Mouse (Mus musculus) heart, embryonic 15.5 days (tissue): ENCODE data around the gene Rundc3a. TPM values are rescaled to one million over a fixed set of nuclear protein-coding genes. Genes with fewer than 3 reads are reported as not detected.
A peak's percentile ranks its signal among the peaks of the same experiment; 100 is the strongest.

Source experiments
- ATAC-seq: fragments of 200-750 bp; cut with Nextera tagmentation; replicated peaks from 2 replicates; pipeline ENCODE4 v1.8.0; 2017; ENCODE audit warnings: low read depth, moderate TSS enrichment; ENCODE audit not compliant: insufficient number of reproducible peaks, insufficient read depth, low FRiP score
- H3K27ac ChIP-seq: fragments of 300-500 bp; sonication (generic); 2 replicates; pipeline ENCODE4 v1.5.1; 2015; ENCODE audit warnings: mild to moderate bottlenecking, inconsistent platforms
- H3K27me3 ChIP-seq: fragments of 300-500 bp; sonication (generic); 2 replicates; pipeline ENCODE4 v1.6.1; 2015; ENCODE audit warnings: inconsistent platforms
- H3K36me3 ChIP-seq: fragments of 300-500 bp; sonication (generic); 2 replicates; pipeline ENCODE4 v1.6.1; 2015; ENCODE audit warnings: mild to moderate bottlenecking, inconsistent platforms
- H3K4me1 ChIP-seq: fragments of 300-500 bp; sonication (generic); replicated peaks from 2 replicates; pipeline ENCODE4 v1.6.1; 2015; ENCODE audit warnings: inconsistent platforms
- H3K4me2 ChIP-seq: fragments of 300-500 bp; sonication (generic); 2 replicates; pipeline ENCODE4 v1.6.1; 2015; ENCODE audit warnings: inconsistent platforms, mild to moderate bottlenecking, moderate library complexity
- H3K4me3 ChIP-seq: fragments of 300-500 bp; sonication (generic); 2 replicates; pipeline ENCODE4 v1.5.1; 2015; ENCODE audit warnings: mild to moderate bottlenecking, inconsistent platforms
- H3K9ac ChIP-seq: fragments of 300-500 bp; sonication (generic); 2 replicates; pipeline ENCODE4 v1.6.1; 2015; ENCODE audit warnings: mild to moderate bottlenecking, inconsistent platforms
- H3K9me3 ChIP-seq: fragments of 300-500 bp; sonication (generic); replicated peaks from 2 replicates; pipeline ENCODE4 v1.6.1; 2016; ENCODE audit warnings: inconsistent platforms
- WGBS: fragments of 180-500 bp; shearing (Covaris S2); methylation state at CpG from one replicate; pipeline ENCODE4 v1.1.7; 2015; ENCODE audit warnings: mixed read lengths; 5-methylcytosine and 5-hydroxymethylcytosine counted together
- polyA plus RNA-seq: library from polyadenylated mRNA; unstranded; fragments of >200 nt; fragmentation: Nextera tagmentation; extraction: Ambion mirVana; gene quantifications from 2 replicates; pipeline ENCODE4 v1.2.1, GENCODE M21; 2015

The Rundc3a gene
- polyA plus RNA-seq, 1 experiment from 2014 or later: 0.64 TPM

DNA sequence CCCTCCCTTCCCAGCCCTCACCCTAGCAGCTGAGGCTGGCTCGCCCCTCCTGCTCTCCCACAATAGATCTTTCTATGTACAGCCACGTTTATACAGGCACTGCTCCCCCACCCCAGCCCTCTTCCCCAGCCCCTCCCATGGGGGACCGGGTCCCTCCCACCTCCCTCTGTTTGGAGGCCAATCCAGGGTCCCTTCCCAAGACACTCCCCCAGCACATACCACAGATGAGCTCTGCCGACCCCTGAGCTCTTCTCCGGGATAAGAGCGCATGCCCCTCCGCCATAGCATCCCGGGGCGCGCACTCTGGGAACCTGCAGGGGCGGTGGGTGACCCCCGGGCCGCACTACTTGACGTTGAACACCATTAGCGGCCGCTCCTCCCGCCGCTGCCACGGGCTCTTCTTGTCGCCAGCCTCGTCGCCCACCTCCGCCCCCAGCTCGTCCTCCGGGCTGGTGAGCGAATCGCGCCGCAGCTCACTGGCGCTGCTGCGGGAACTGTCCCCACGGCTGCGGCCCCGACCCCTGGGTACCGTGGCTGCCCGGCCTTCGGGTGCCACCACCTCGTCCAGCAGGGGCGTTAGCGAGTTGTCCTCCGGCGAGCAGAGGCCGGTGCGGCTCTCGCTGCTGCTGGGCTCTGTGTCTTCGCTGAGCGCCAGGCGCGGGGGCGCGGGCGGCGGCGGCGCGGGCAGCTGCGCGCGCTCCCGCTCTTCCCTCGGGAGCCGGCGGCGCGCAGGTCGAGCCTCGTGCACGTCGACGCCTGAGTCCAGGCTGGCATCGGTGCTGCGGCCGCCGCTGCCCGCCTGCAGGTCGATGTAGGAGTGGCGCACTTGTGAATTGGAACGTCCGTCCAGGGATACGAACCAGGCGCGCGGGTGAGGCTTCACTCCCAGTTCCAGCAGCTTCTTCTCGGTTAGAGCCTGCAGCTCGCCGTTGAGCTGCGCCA is 44.2 kb downstream of the Rundc3a start:
- H3K27ac ChIP-seq: peak overlapping the region; percentile 39
- H3K27me3 ChIP-seq: peaks cover 4% of the 10 kb centered on the region; the same call in 1 of the 2 replicates
- peaks cover 55% of the 10 kb centered on the region for H3K4me1 ChIP-seq
- WGBS: 8% methylated on average over 87 of the region's 87 CpGs
- peak overlapping the region; percentile 94 for H3K4me2 ChIP-seq
- no peaks in the 10 kb centered on the region for H3K9me3 ChIP-seq
- H3K36me3 ChIP-seq: peaks cover 50% of the 10 kb centered on the region; the same call in 1 of the 2 replicates
- H3K9ac ChIP-seq: peak overlapping the region; percentile 67
- peak; percentile 50 for ATAC-seq
- peak overlapping the region; percentile 51 for H3K4me3 ChIP-seq

DNA sequence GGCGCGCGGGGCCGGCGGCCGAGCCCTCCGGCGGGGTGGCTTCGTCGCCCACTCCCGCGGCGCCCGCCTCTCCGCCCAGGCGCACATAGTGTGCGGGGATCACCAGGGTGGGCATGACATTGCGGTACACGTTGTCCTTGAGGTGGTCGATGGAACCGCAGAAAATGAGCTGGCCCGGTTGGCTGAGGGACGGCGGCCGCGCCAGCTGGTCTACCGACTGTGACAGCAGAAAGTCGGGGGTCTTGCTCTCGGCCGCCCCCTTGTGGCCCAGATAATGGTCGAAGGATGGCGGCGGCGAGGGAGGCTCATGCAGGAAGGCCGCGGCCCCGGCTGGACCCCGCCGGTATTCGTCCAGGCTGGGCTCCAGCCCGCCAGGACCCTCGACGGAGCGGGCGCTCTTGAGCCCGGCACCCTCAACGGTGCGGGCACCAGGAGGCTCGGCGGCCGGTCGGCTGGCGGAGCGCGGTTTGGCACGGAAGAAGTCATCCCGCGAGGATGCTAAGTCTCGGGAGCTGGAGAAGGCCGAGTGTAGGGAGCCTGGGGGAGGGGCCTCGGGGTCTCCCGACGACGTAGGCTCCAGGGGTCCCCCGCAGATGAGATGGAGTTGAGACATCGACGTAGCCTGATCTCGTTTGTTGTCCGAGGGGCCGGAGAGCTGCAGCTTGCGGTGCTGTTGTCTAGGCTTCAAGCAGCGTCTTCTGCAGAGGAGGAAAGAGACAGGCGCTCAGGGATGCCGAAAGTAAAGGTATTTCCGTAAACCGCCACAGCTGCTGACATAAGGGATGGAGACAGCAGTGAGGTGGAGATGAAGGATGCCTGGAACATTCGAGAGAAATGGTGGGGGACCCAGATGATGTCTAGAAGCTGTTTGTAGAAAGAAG is 45.2 kb downstream of the Rundc3a start:
- Histone ChIP-seq H3K27me3 (peaks cover 4% of the 10 kb centered on the region; the same call in 1 of the 2 replicates), H3K9me3 (no peaks in the 10 kb centered on the region), H3K36me3 (peaks cover 55% of the 10 kb centered on the region; the same call in 1 of the 2 replicates), H3K4me1 (peaks cover 46% of the 10 kb centered on the region), H3K4me3 (peak overlapping the region; percentile 51), H3K27ac (peak overlapping the region; percentile 39; the same call in 1 of the 2 replicates), H3K4me2 (peak overlapping the region; percentile 94), H3K9ac (peak overlapping the region; percentile 67)
- WGBS: 16% methylated on average over 77 of the region's 77 CpGs
- ATAC-seq: peak; percentile 56

DNA sequence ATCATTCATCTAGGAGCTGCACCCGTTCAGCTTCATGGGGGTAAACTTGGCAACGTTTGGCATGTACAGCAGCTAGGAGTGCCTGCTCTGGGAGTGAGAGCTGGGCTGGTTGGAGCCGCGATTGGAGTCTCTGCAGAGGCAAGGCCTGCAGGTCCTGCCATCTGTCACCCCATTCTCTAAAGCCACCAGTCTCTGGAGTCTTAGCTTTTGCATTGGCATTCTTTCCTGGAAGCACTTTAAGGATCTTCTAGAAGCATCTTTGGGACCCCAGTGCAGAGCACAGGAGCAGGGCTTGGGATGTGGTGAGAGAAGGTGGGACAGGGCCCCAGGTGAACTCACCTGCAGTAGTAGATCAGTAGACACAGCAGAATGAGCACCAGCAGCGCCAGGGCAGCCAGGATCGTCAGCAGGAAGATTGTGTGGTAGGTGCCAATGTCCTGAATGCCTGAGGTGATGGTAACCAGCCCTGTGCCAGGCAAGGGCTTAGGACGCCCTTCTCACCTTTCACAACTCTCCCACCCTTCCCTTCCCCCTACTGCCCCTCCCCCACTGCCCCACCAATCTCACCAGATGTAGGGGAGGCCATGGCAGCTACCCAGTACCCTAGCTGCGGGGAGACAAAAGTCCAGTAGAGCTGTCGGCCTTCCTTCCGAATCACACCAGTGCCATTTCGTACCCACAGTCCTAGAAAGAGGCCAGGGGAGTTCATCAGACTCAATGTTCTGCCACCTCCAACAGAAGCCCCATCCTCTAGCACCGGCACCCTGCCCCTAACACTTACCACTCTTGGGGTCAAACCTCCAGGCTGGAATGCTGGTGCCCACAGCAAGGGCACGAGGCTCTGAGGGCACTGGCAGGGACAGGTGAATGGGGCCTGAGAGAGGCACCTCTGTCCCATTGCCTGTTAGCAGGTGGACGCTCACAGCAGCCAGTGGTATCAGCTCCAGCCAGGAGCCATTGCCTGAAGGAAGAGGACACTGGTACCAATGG is 46.2 kb downstream of the Rundc3a start:
- H3K36me3 ChIP-seq: peaks cover 55% of the 10 kb centered on the region; the same call in 1 of the 2 replicates

DNA sequence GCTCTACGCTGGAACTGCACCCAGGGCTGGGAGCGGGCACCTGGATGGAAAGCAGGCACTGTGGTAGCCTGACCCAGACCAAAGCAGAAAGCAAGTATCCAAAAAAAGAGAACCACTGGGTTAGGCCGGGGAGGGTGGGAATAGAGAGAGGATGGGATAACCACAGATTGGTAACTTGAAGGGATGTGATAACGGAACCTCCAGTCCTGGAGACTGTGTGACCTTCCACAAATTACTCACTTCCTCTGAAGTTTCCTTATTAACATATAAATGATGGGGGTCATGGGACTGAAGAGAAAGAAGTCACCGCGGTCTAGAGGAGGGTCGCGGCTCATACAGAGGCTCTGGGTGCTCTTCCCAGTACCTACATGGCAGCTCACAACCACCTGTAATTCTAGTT is 47.1 kb downstream of the Rundc3a start:
- Histone ChIP-seq H3K4me3 (no peak overlapping the region), H3K4me1 (peaks cover 58% of the 10 kb centered on the region), H3K36me3 (peaks cover 47% of the 10 kb centered on the region; the same call in 1 of the 2 replicates), H3K9ac (no peak overlapping the region), H3K4me2 (no peak overlapping the region), H3K9me3 (no peaks in the 10 kb centered on the region), H3K27ac (no peak overlapping the region), H3K27me3 (peaks cover 4% of the 10 kb centered on the region; the same call in 1 of the 2 replicates)
- no peak for ATAC-seq
- 88% methylated on average over 8 of the region's 8 CpGs for WGBS

More for the DNA sequence above, 46.2 kb downstream of the Rundc3a start:
- Histone ChIP-seq H3K9me3 (no peaks in the 10 kb centered on the region), H3K9ac (no peak overlapping the region), H3K27ac (no peak overlapping the region), H3K4me3 (no peak overlapping the region), H3K27me3 (peaks cover 4% of the 10 kb centered on the region; the same call in 1 of the 2 replicates), H3K4me2 (no peak overlapping the region), H3K4me1 (peaks cover 49% of the 10 kb centered on the region)
- ATAC-seq: no peak
- 83% methylated on average over 14 of the region's 14 CpGs for WGBS

DNA sequence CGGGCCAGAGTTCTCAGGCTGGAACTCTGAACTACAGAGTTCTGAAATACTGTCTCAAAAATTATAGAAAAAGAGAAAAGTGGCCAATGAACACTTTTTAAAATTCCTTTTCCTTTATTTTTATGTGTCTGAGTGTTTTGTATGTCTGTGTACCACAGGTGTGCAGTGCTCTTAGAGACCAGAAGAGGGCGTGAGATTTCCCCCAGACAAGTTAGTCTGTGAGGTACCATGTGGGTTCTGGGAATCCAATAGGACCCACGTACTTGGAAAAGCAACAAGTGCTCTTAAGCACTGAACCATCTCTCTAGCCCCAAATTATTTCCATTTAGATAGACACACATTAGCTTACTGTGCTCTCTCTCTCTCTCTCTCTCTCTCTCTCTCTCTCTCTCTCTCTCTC is 48.2 kb downstream of the Rundc3a start:
- WGBS: 79% methylated on average over 3 of the region's 3 CpGs
- peaks cover 59% of the 10 kb centered on the region for H3K4me1 ChIP-seq

DNA sequence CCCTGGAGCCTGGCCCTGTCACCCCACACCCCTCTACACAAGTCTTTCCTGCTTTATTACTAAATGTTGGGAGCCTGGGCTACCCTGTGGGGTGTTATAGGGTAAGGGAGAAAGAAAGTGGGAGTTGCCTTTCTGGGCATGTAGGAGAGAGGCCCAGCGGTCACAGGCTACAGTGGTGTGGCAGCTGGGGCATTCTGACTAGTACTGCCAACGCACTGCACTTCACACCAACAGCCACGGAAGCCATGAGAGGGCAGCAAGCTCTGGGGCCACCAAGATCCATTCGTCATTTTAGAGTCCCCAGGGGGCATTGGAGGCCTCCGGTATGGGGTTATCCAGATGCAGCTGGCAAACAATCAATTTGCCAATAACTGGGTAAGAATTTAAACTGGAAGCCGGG is 48.9 kb downstream of the Rundc3a start:
- H3K4me2 ChIP-seq: no peak overlapping the region
- peaks cover 35% of the 10 kb centered on the region; the same call in 1 of the 2 replicates for H3K36me3 ChIP-seq
- H3K27ac ChIP-seq: peak overlapping the region; percentile 47; the same call in 1 of the 2 replicates
- 88% methylated on average over 6 of the region's 6 CpGs for WGBS
- no peaks in the 10 kb centered on the region for H3K9me3 ChIP-seq
- no peak overlapping the region for H3K4me3 ChIP-seq
- peaks cover 57% of the 10 kb centered on the region for H3K4me1 ChIP-seq
- H3K9ac ChIP-seq: no peak overlapping the region
- no peak for ATAC-seq
- peaks cover 4% of the 10 kb centered on the region; the same call in 1 of the 2 replicates for H3K27me3 ChIP-seq

More for the DNA sequence above, 48.2 kb downstream of the Rundc3a start:
- Histone ChIP-seq H3K4me2 (no peak overlapping the region), H3K9me3 (no peaks in the 10 kb centered on the region), H3K27ac (no peak overlapping the region), H3K36me3 (peaks cover 37% of the 10 kb centered on the region; the same call in 1 of the 2 replicates), H3K9ac (no peak overlapping the region), H3K4me3 (no peak overlapping the region), H3K27me3 (peaks cover 4% of the 10 kb centered on the region; the same call in 1 of the 2 replicates)
- ATAC-seq: no peak

DNA sequence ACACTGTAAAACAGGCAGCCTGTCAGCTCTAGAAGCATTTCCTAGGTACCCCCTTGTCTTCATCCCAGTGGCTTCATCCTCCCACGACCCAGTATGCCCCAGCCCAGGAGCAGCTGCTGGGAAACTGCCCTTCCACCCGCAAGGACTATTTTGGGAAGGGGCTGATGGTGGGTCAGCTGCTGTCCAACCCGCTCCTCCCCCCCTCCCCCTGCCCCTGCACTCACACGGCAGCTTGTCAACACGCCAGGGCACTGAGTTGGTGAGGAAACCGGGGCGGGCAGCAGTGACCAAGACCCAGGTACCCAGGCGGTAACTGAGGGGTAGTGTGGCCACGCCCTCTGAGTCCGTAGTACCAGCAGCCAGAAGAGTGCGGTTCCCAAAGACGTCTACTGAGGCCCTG is 50.5 kb downstream of the Rundc3a start:
- WGBS: 45% methylated on average over 12 of the region's 12 CpGs
- Histone ChIP-seq H3K4me3 (no peak overlapping the region), H3K27ac (no peak overlapping the region), H3K36me3 (peaks cover 34% of the 10 kb centered on the region; the same call in 1 of the 2 replicates), H3K4me2 (peak overlapping the region; percentile 21), H3K9me3 (no peaks in the 10 kb centered on the region), H3K9ac (no peak overlapping the region; the same call in 1 of the 2 replicates), H3K4me1 (peaks cover 53% of the 10 kb centered on the region), H3K27me3 (peaks cover 7% of the 10 kb centered on the region; the same call in 1 of the 2 replicates)
- no peak for ATAC-seq

DNA sequence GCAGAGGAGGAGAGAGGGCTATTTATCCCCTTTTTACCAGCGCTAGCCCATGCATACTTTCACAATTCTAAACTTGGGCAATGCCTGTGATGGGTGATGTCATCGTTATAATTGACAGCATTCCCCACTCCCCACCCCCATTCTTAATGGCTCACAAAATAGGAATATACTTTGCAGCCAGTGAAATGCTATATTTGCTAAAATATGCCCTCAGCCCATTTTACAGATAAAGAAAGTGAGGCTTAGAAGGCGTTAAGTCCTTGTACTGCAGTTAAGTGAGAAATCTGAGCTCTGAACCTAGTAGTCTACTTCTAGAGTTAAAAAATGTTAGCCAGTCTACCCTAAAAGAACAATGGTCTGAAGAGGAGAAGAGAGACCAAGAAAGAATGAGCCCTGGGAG is 51.1 kb downstream of the Rundc3a start:
- Histone ChIP-seq H3K27me3 (peaks cover 4% of the 10 kb centered on the region; the same call in 1 of the 2 replicates), H3K36me3 (peaks cover 28% of the 10 kb centered on the region; the same call in 1 of the 2 replicates), H3K4me1 (peaks cover 55% of the 10 kb centered on the region), H3K27ac (no peak overlapping the region), H3K4me3 (no peak overlapping the region), H3K9ac (no peak overlapping the region; the same call in 1 of the 2 replicates), H3K4me2 (no peak overlapping the region), H3K9me3 (no peaks in the 10 kb centered on the region)
- ATAC-seq: no peak
- WGBS: 62% methylated on average over 3 of the region's 3 CpGs

DNA sequence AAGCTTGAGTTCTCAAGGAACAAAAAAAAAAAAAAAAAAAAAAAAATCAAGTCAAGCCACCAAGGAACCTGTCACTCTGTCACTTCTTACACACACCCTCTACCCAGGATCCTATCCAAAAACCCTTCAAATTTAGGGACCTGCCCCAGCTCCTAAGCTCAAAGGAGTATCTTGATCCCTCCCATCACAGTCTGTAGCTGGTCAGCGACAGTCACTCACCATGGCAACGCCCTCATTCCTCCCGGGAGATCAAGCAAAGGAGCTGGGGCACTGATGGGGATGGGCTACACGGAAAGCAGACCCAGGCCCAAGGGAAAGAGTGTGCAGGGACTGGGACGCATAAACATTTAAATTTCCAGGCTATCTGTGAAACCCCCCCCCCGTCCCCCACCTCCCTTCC is 51.6 kb downstream of the Rundc3a start:
- ATAC-seq: no peak
- Histone ChIP-seq H3K4me3 (no peak overlapping the region), H3K27me3 (0 out of 2 replicates have a peak, but pooled peaks cover 3% of the 10 kb centered on the region), H3K36me3 (peaks cover 25% of the 10 kb centered on the region; the same call in 1 of the 2 replicates), H3K9ac (no peak overlapping the region), H3K9me3 (no peaks in the 10 kb centered on the region), H3K4me2 (peak overlapping the region; percentile 88), H3K4me1 (peaks cover 56% of the 10 kb centered on the region), H3K27ac (peak overlapping the region; percentile 87; the same call in 1 of the 2 replicates)
- whole genome bisulfite sequencing: 17% methylated on average over 6 of the region's 6 CpGs
